Mouse (Mus musculus): Measurements from ENCODE around the gene Mospd3. TPM values are rescaled to one million over a fixed set of nuclear protein-coding genes. Genes with fewer than 3 reads are reported as not detected.

Gene Mospd3
- total and polyA plus RNA-seq, 2 experiments from 2014 or later, result 10.9 to 66.7 TPM

- no peak overlapping the region for H3K4me3 ChIP-seq (ENCODE audit: low read length)
- H3K27ac ChIP-seq, result no peak overlapping the region; the same call in 1 of the 2 replicates
Observed at GRCm38 (mm10) chr5:137610548-137611244, 9.8 kb upstream of the Mospd3 start.

GRCm38 (mm10) chr5:137610056-137610455 lies 9.2 kb upstream of the Mospd3 start:
- WGBS, result 68% methylated on average over 4 of the region's 4 CpGs
- Histone ChIP-seq H3K36me3 (ENCODE audit: insufficient read depth, low read length) (no peaks in the 10 kb centered on the region), H3K9me3 (ENCODE audit: low read length) (no peaks in the 10 kb centered on the region), H3K4me1 (ENCODE audit: insufficient read depth, low read length) (peaks cover 8% of the 10 kb centered on the region; the same call in 1 of the 2 replicates), H3K9ac (replicated peaks; ENCODE audit: low read length) (no peak overlapping the region), H3K27ac (no peak overlapping the region), H3K4me3 (ENCODE audit: low read length) (no peak overlapping the region), H3K27me3 (ENCODE audit: insufficient read depth, low read length) (no peaks in the 10 kb centered on the region), H3K4me2 (ENCODE audit: low read depth, low read length) (no peak overlapping the region)
- no peak for TF ChIP-seq CTCF (IDR thresholded peaks at IDR 0.05; ENCODE audit: low read depth)
- no peak for ATAC-seq
- DNase-seq (ENCODE audit: low spot score), result no peak

More at GRCm38 (mm10) chr5:137610548-137611244, 9.8 kb upstream of the Mospd3 start:
- peaks cover 8% of the 10 kb centered on the region; the same call in 1 of the 2 replicates for H3K4me1 ChIP-seq (ENCODE audit: insufficient read depth, low read length)
- no peak overlapping the region for H3K9ac ChIP-seq (replicated peaks; ENCODE audit: low read length)
- WGBS, result 21% methylated on average over 11 of the region's 12 CpGs
- no peaks in the 10 kb centered on the region for H3K27me3 ChIP-seq (ENCODE audit: insufficient read depth, low read length)
- DNase-seq (ENCODE audit: low spot score), result no peak
- H3K36me3 ChIP-seq (ENCODE audit: insufficient read depth, low read length), result no peaks in the 10 kb centered on the region
- no peak for ATAC-seq
- TF ChIP-seq CTCF (IDR thresholded peaks at IDR 0.05; ENCODE audit: low read depth), result no peak
- no peak overlapping the region for H3K4me2 ChIP-seq (ENCODE audit: low read depth, low read length)
- H3K9me3 ChIP-seq (ENCODE audit: low read length), result no peaks in the 10 kb centered on the region

- H3K9me3 ChIP-seq (ENCODE audit: low read length), result no peaks in the 10 kb centered on the region
- no peaks in the 10 kb centered on the region for H3K27me3 ChIP-seq (ENCODE audit: insufficient read depth, low read length)
- H3K4me1 ChIP-seq (ENCODE audit: insufficient read depth, low read length), result peaks cover 8% of the 10 kb centered on the region; the same call in 1 of the 2 replicates
- no peak for DNase-seq (ENCODE audit: low spot score)
- H3K4me3 ChIP-seq (ENCODE audit: low read length), result no peak overlapping the region
- no peak overlapping the region for H3K9ac ChIP-seq (replicated peaks; ENCODE audit: low read length)
- no peak for ATAC-seq
- H3K36me3 ChIP-seq (ENCODE audit: insufficient read depth, low read length), result no peaks in the 10 kb centered on the region
- TF ChIP-seq CTCF (IDR thresholded peaks at IDR 0.05; ENCODE audit: low read depth), result no peak
- H3K27ac ChIP-seq, result no peak overlapping the region
- H3K4me2 ChIP-seq (ENCODE audit: low read depth, low read length), result no peak overlapping the region
- WGBS, result 62% methylated on average over 3 of the region's 3 CpGs
Observed at GRCm38 (mm10) chr5:137609292-137609691, 8.4 kb upstream of the Mospd3 start.

- H3K4me3 ChIP-seq (ENCODE audit: low read length), result 0 out of 2 replicates have a peak overlapping the region, but pooled peaks have one; percentile 13
- H3K36me3 ChIP-seq (ENCODE audit: insufficient read depth, low read length), result no peaks in the 10 kb centered on the region
- no peak for ATAC-seq
- H3K9me3 ChIP-seq (ENCODE audit: low read length), result no peaks in the 10 kb centered on the region
- H3K4me2 ChIP-seq (ENCODE audit: low read depth, low read length), result peak overlapping the region; percentile 41
- no peak overlapping the region for H3K27ac ChIP-seq
- H3K4me1 ChIP-seq (ENCODE audit: insufficient read depth, low read length), result peaks cover 8% of the 10 kb centered on the region; the same call in 1 of the 2 replicates
- WGBS, result 23% methylated on average over 21 of the region's 23 CpGs
- H3K9ac ChIP-seq (replicated peaks; ENCODE audit: low read length), result no peak overlapping the region
- TF ChIP-seq CTCF (IDR thresholded peaks at IDR 0.05; ENCODE audit: low read depth), result no peak; the same call in 1 of the 2 replicates
- H3K27me3 ChIP-seq (ENCODE audit: insufficient read depth, low read length), result no peaks in the 10 kb centered on the region
- no peak for DNase-seq (ENCODE audit: low spot score)
Observed at GRCm38 (mm10) chr5:137608654-137609190, 7.9 kb upstream of the Mospd3 start.

DNA sequence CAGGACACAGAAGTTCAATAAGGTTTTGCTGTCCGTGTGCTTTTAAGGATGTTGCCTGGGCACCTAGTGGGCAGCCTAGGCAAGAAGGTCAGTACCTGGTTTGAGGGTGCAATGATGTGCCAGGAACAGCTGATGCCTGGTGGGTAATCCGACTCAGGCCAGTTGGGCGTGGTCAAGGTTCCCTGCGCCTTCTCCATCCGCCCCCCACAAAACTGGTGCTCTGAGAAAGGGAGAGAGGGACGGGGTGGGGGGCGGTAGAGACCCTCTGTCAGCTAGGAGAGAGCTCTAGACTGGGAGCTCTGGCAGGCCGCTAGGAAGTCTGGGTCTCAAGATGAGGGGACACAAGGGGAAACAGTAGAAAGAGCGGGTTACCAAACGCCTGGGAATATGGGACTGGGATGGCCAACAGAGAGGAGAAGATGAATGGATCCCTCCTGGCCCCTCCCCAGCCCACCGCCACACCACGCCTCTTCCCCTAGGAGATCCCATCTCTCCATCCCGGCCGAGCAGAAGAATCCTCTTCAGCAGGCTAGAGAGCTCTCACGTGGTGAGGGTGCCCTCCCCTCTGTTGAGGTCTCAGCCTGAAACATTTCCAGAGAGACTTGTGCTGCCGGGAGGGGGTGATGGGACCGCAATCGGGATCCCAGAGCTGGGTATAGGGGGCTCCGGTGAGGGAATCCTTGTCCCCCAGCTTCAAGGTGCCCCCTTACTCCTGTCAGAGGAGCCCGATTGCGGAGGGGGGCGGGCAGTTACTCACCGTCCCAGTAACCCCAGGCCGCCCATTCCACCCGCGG lies 7.2 kb upstream of the Mospd3 start:
- DNase-seq (ENCODE audit: low spot score), result no peak
- 14% methylated on average over 26 of the region's 26 CpGs for WGBS
- no peak overlapping the region for H3K27ac ChIP-seq
- no peaks in the 10 kb centered on the region for H3K36me3 ChIP-seq (ENCODE audit: insufficient read depth, low read length)
- no peak for TF ChIP-seq CTCF (IDR thresholded peaks at IDR 0.05; ENCODE audit: low read depth)
- no peak overlapping the region for H3K9ac ChIP-seq (replicated peaks; ENCODE audit: low read length)
- peaks cover 8% of the 10 kb centered on the region; the same call in 1 of the 2 replicates for H3K4me1 ChIP-seq (ENCODE audit: insufficient read depth, low read length)
- no peaks in the 10 kb centered on the region for H3K27me3 ChIP-seq (ENCODE audit: insufficient read depth, low read length)
- H3K4me2 ChIP-seq (ENCODE audit: low read depth, low read length), result peak overlapping the region; percentile 41
- 0 out of 2 replicates have a peak overlapping the region, but pooled peaks have one; percentile 13 for H3K4me3 ChIP-seq (ENCODE audit: low read length)
- ATAC-seq, result 0 out of 2 replicates have a peak, but pooled peaks have one; percentile 4
- H3K9me3 ChIP-seq (ENCODE audit: low read length), result no peaks in the 10 kb centered on the region

- Histone ChIP-seq H3K4me1 (ENCODE audit: insufficient read depth, low read length) (peaks cover 10% of the 10 kb centered on the region; the same call in 1 of the 2 replicates), H3K4me3 (ENCODE audit: low read length) (peak overlapping the region; percentile 72), H3K36me3 (ENCODE audit: insufficient read depth, low read length) (no peaks in the 10 kb centered on the region; the same call in 1 of the 2 replicates), H3K9ac (replicated peaks; ENCODE audit: low read length) (peak overlapping the region; percentile 72; the same call in 1 of the 2 replicates), H3K27me3 (ENCODE audit: insufficient read depth, low read length) (no peaks in the 10 kb centered on the region), H3K27ac (peak overlapping the region; percentile 26; the same call in 1 of the 2 replicates), H3K4me2 (ENCODE audit: low read depth, low read length) (peak overlapping the region; percentile 84), H3K9me3 (ENCODE audit: low read length) (no peaks in the 10 kb centered on the region)
- DNase-seq (ENCODE audit: low spot score) (no peak), ATAC-seq (no peak)
- under 1% methylated on average over 22 of the region's 22 CpGs for WGBS
- no peak for TF ChIP-seq CTCF (IDR thresholded peaks at IDR 0.05; ENCODE audit: low read depth)
Observed at GRCm38 (mm10) chr5:137601365-137601729, 489 bp upstream of the Mospd3 start.
